Mouse (Mus musculus) forebrain, postnatal 0 days (tissue): ENCODE results near the gene Tspyl4. TPM values are rescaled to one million over a fixed set of nuclear protein-coding genes. Genes with fewer than 3 reads are reported as not detected.
A peak's percentile ranks its signal among the peaks of the same experiment; 100 is the strongest.

ENCODE experiments used
- ATAC-seq: fragments of 200-750 bp; cut with Nextera tagmentation; 2 replicates; pipeline ENCODE4 v1.8.0; 2017; ENCODE audit warnings: mild to moderate bottlenecking, moderate library complexity
- DNase-seq: peaks from one replicate; pipeline ENCODE4 v3.0.0-alpha.2; 2015
- H3K27ac ChIP-seq: fragments of 300-500 bp; sonication (generic); 2 replicates; pipeline ENCODE4 v1.5.1; 2014; ENCODE audit warnings: low read depth, mild to moderate bottlenecking, antibody characterized with exemption, low read length, moderate library complexity, mixed read lengths
- H3K27me3 ChIP-seq: fragments of 300-500 bp; sonication (generic); 2 replicates; pipeline ENCODE4 v1.6.1; 2014; ENCODE audit warnings: mild to moderate bottlenecking, low read length, mixed read lengths; ENCODE audit not compliant: insufficient read depth
- H3K36me3 ChIP-seq: fragments of 300-500 bp; sonication (generic); 2 replicates; pipeline ENCODE4 v1.6.1; 2014; ENCODE audit warnings: mild to moderate bottlenecking, moderate library complexity; ENCODE audit not compliant: insufficient read depth
- H3K4me1 ChIP-seq: fragments of 300-500 bp; sonication (generic); 2 replicates; pipeline ENCODE4 v1.6.1; 2014; ENCODE audit warnings: antibody characterized with exemption; ENCODE audit not compliant: insufficient read depth
- H3K4me2 ChIP-seq: fragments of 300-500 bp; sonication (generic); 2 replicates; pipeline ENCODE4 v1.6.1; 2014; ENCODE audit warnings: low read depth, mild to moderate bottlenecking, moderate library complexity
- H3K4me3 ChIP-seq: fragments of 300-500 bp; sonication (generic); 2 replicates; pipeline ENCODE4 v1.5.1; 2014; ENCODE audit warnings: low read depth, low read length, mixed read lengths
- H3K9ac ChIP-seq: fragments of 300-500 bp; sonication (generic); 2 replicates; pipeline ENCODE4 v1.6.1; 2014; ENCODE audit warnings: mild to moderate bottlenecking
- H3K9me3 ChIP-seq: fragments of 300-500 bp; sonication (generic); 2 replicates; pipeline ENCODE4 v1.6.1; 2016; ENCODE audit warnings: low read length
- CTCF ChIP-seq: sonication (generic); IDR thresholded peaks from 2 replicates; pipeline ENCODE4 v1.5.1; 2016; ENCODE audit warnings: antibody characterized with exemption, control low read depth, low read depth
- WGBS: fragments of 180-500 bp; shearing (Covaris S2); extraction: QIAGEN DNeasy Blood & Tissue Kit; methylation state at CpG from one replicate; pipeline ENCODE4 v1.1.7; 2014; 5-methylcytosine and 5-hydroxymethylcytosine counted together
- polyA plus RNA-seq: library from polyadenylated mRNA; unstranded; fragments of >200 nt; fragmentation: Nextera tagmentation; extraction: Ambion mirVana; gene quantifications from 2 replicates; pipeline ENCODE4 v1.2.1, GENCODE M21; 2015
- total RNA-seq: library from RNA; depleted of rRNA; stranded (reverse); fragments of >200 nt; gene quantifications from 2 replicates; pipeline ENCODE4 v1.2.3, GENCODE M21; 2014; rRNA removed

Tspyl4 gene
- total and polyA plus RNA-seq, 2 experiments from 2014 or later: 333 to 473 TPM

GRCm38 (mm10) chr10:34326701-34327100 lies 29.5 kb downstream of the Tspyl4 start:
- no peak overlapping the region for H3K9ac ChIP-seq
- no peaks in the 10 kb centered on the region for H3K9me3 ChIP-seq
- H3K4me1 ChIP-seq: no peaks in the 10 kb centered on the region
- no peaks in the 10 kb centered on the region for H3K27me3 ChIP-seq
- 16% methylated on average over 4 of the region's 4 CpGs for WGBS
- no peak overlapping the region for H3K4me2 ChIP-seq
- no peak overlapping the region for H3K27ac ChIP-seq
- TF ChIP-seq CTCF: peak; percentile 83
- DNase-seq (peak; percentile 73), ATAC-seq (no peak)
- H3K4me3 ChIP-seq: no peak overlapping the region
- H3K36me3 ChIP-seq: no peaks in the 10 kb centered on the region

GRCm38 (mm10) chr10:34327144-34327543 lies 29.9 kb downstream of the Tspyl4 start:
- no peak overlapping the region for H3K9ac ChIP-seq
- H3K4me1 ChIP-seq: no peaks in the 10 kb centered on the region
- no peaks in the 10 kb centered on the region for H3K9me3 ChIP-seq
- DNase-seq (no peak), ATAC-seq (no peak)
- no peaks in the 10 kb centered on the region for H3K27me3 ChIP-seq
- H3K27ac ChIP-seq: no peak overlapping the region
- 66% methylated on average over 5 of the region's 5 CpGs for WGBS
- no peaks in the 10 kb centered on the region for H3K36me3 ChIP-seq
- TF ChIP-seq CTCF: no peak
- no peak overlapping the region for H3K4me3 ChIP-seq
- no peak overlapping the region for H3K4me2 ChIP-seq

- Histone ChIP-seq H3K4me2 (no peak overlapping the region), H3K9me3 (no peaks in the 10 kb centered on the region), H3K4me3 (no peak overlapping the region), H3K9ac (no peak overlapping the region), H3K27ac (no peak overlapping the region), H3K36me3 (no peaks in the 10 kb centered on the region), H3K27me3 (no peaks in the 10 kb centered on the region), H3K4me1 (no peaks in the 10 kb centered on the region)
- ATAC-seq: peak; percentile 93
- DNase-seq: peak; percentile 76
- 0% methylated on average over 2 of the region's 2 CpGs for WGBS
- TF ChIP-seq CTCF: peak; percentile 77
These were observed 31.1 kb downstream of the Tspyl4 start for GRCm38 (mm10) chr10:34328310-34328709.

- ATAC-seq (no peak), DNase-seq (no peak)
- no peak overlapping the region for H3K4me3 ChIP-seq
- H3K9ac ChIP-seq: no peak overlapping the region
- WGBS: 87% methylated on average over 6 of the region's 6 CpGs
- H3K4me1 ChIP-seq: no peaks in the 10 kb centered on the region
- H3K27ac ChIP-seq: no peak overlapping the region
- no peaks in the 10 kb centered on the region for H3K9me3 ChIP-seq
- H3K27me3 ChIP-seq: no peaks in the 10 kb centered on the region
- no peak for TF ChIP-seq CTCF
- H3K36me3 ChIP-seq: no peaks in the 10 kb centered on the region
- H3K4me2 ChIP-seq: no peak overlapping the region
These were observed 43.8 kb downstream of the Tspyl4 start for GRCm38 (mm10) chr10:34341014-34341413.

- Histone ChIP-seq H3K27me3 (no peaks in the 10 kb centered on the region), H3K9me3 (no peaks in the 10 kb centered on the region), H3K4me2 (no peak overlapping the region), H3K36me3 (no peaks in the 10 kb centered on the region), H3K4me3 (no peak overlapping the region), H3K4me1 (no peaks in the 10 kb centered on the region), H3K9ac (no peak overlapping the region), H3K27ac (no peak overlapping the region)
- DNase-seq (no peak), ATAC-seq (no peak)
- TF ChIP-seq CTCF: no peak
- WGBS: 88% methylated on average over 1 of the region's 1 CpGs
These were observed 44.6 kb downstream of the Tspyl4 start for GRCm38 (mm10) chr10:34341886-34342285.

Other genes with a start within 250 kb of the Tspyl4 start
- gene Calhm5, start 200.9 kb upstream of the Tspyl4 start, total RNA-seq: 0.76 and 1.9 TPM in 2 replicates
- 0.42 and 0.79 TPM in 2 replicates for gene Calhm5, start 200.9 kb upstream of the Tspyl4 start, polyA plus RNA-seq
- 0.29 TPM in 1 of 2 replicates, not detected in the other for gene Calhm6, start 169.5 kb upstream of the Tspyl4 start, total RNA-seq
- 0.69 and 0.84 TPM in 2 replicates for gene Calhm6, start 169.5 kb upstream of the Tspyl4 start, polyA plus RNA-seq
- 14.1 and 19.5 TPM in 2 replicates for gene Dse, start 89.7 kb upstream of the Tspyl4 start, total RNA-seq
- gene Dse, start 89.7 kb upstream of the Tspyl4 start, polyA plus RNA-seq: 4.8 and 5.6 TPM in 2 replicates
- 107 and 108 TPM in 2 replicates for gene Tspyl1, start 15.3 kb upstream of the Tspyl4 start, total RNA-seq
- 128 and 138 TPM in 2 replicates for gene Tspyl1, start 15.3 kb upstream of the Tspyl4 start, polyA plus RNA-seq
- 0.52 TPM in 1 of 2 replicates, not detected in the other for gene Col10a1, start 92.5 kb downstream of the Tspyl4 start, total RNA-seq
- 0.04 and 0.12 TPM in 2 replicates for gene Col10a1, start 92.5 kb downstream of the Tspyl4 start, polyA plus RNA-seq
- 1.0 and 2.0 TPM in 2 replicates for gene Nt5dc1, start 121.1 kb downstream of the Tspyl4 start, total RNA-seq
- 1.8 and 2.0 TPM in 2 replicates for gene Nt5dc1, start 121.1 kb downstream of the Tspyl4 start, polyA plus RNA-seq
- 0.86 and 0.92 TPM in 2 replicates for gene Frk, start 186.0 kb downstream of the Tspyl4 start, total RNA-seq
- gene Frk, start 186.0 kb downstream of the Tspyl4 start, polyA plus RNA-seq: 0.54 and 0.80 TPM in 2 replicates